Mouse (Mus musculus): ENCODE results near the gene Olfr364-ps1. TPM values are rescaled to one million over a fixed set of nuclear protein-coding genes. Genes with fewer than 3 reads are reported as not detected.

The Olfr364-ps1 gene
- not detected for total RNA-seq (2021)

DNA sequence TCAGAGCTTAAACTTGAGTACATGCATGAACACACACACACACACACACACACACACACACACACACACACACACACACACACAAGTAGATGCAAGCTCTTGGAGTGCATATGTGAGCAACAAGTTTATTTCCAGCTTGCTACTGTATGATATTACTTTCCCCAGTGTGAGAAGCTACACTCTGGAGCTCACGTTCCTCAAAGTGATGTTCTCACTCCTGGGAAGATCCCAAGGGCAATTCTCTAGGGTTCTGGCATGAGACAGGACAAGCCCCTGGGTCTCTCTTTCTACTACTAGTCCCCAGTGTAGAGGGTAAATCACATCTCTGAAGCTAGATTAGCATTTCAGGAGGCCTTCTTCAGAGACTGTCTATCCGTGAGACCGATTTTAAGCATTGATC, at the start of gene Olfr364-ps1:
TSS of gene Olfr364-ps1 (plus strand) at position 301 of the 400 bp plus-strand sequence.
- intact Hi-C loops (cut with DNase I): no loop called here
- DNase-seq: no peak

DNA sequence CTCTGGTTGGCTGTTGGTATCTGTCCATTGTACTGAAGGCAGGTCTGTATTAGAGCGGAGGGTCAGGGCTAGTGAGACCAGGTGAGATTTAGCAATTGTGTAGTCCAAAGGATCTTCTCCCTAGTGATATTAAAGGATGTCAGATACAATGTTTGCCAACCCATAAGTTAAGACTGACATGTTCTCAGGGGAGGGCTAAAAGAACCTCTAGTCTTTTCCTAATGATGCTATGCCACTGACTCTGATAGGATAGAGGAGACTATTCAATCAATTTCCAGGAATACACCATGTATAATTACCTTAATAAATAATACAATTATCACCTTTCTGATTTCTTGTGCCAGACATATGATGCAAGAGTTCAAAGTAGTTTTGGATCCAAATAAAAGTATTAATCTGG, 21.3 kb upstream of the Olfr364-ps1 start, which contains the start of gene Olfr362:
TSS of gene Olfr362 (minus strand) at position 101 of the 400 bp plus-strand sequence.
- intact Hi-C loops (cut with DNase I): no loop called here
- DNase-seq: no peak

GRCm38 (mm10) chr2:37187898-37188297, 48.8 kb downstream of the Olfr364-ps1 start, which contains the start of gene Olfr365:
Olfr365 (plus strand) TSS chr2:37188198.
- no peak for DNase-seq
- intact Hi-C loops (cut with DNase I): no loop called here

Other genes with a start within 250 kb of the Olfr364-ps1 start
- not detected for gene Olfr353, start 246.4 kb upstream of the Olfr364-ps1 start, total RNA-seq (2021)
- gene Olfr354, start 233.6 kb upstream of the Olfr364-ps1 start, total RNA-seq (2021): under 1 TPM in 1 of 2 experiments, not detected in 1; 0.04 TPM
- gene Olfr355, start 210.4 kb upstream of the Olfr364-ps1 start, total RNA-seq (2021): not detected
- gene Olfr356, start 202.2 kb upstream of the Olfr364-ps1 start, total RNA-seq (2021): not detected
- not detected for gene Olfr357, start 145.5 kb upstream of the Olfr364-ps1 start, total RNA-seq (2021)
- not detected for gene Olfr358, start 130.0 kb upstream of the Olfr364-ps1 start, total RNA-seq (2021)
- gene Olfr360, start 73.6 kb upstream of the Olfr364-ps1 start, total RNA-seq (2021): not detected
- gene Olfr361, start 50.0 kb upstream of the Olfr364-ps1 start, total RNA-seq (2021): not detected
- not detected for gene Olfr362, start 21.4 kb upstream of the Olfr364-ps1 start, total RNA-seq (2021)
- gene Olfr365, start 48.9 kb downstream of the Olfr364-ps1 start, total RNA-seq (2021): under 1 TPM in 1 of 2 experiments, not detected in 1; 0.08 TPM
- gene Olfr366, start 72.3 kb downstream of the Olfr364-ps1 start, total RNA-seq (2021): not detected
- not detected for gene Olfr368, start 187.2 kb downstream of the Olfr364-ps1 start, total RNA-seq (2021)
- gene Pdcl, start 220.0 kb downstream of the Olfr364-ps1 start, total RNA-seq (2021): 10 to 100 TPM; 37.1 to 40.2 TPM

All from left cerebral cortex, postnatal 4 days (tissue).